Mouse (Mus musculus) ES-E14 (cell line): ENCODE measurements at regions not wholly inside any gene's neighbourhood (a gene's known extent, or its start where the extent isn't known, plus 50 kb on each side); places are given as distances from the start of the nearest gene placed in this dataset.

ENCODE experiments used
- DNase-seq: peaks from one replicate; pipeline ENCODE4 v3.0.0-alpha.2; 2013; ENCODE audit warnings: low read depth, low spot score
- H3K27ac ChIP-seq: 2 replicates; pipeline ENCODE4 v1.5.1; 2012; ENCODE audit warnings: low read depth, mild to moderate bottlenecking, low read length, moderate library complexity, mixed read lengths; ENCODE audit not compliant: poor library complexity, insufficient read depth, severe bottlenecking
- H3K36me3 ChIP-seq: 2 replicates; pipeline ENCODE4 v1.6.1; 2012; ENCODE audit warnings: mild to moderate bottlenecking, low read length, moderate library complexity, mixed read lengths; ENCODE audit not compliant: control insufficient read depth, poor library complexity, insufficient read depth, severe bottlenecking
- H3K4me1 ChIP-seq, 2 experiments: fragments of 150-350 bp in 1 of 2; sonication (generic) in 1 of 2; 2 replicates each; pipeline ENCODE4 v1.6.1; 2012; ENCODE audit warnings: low read length in 2 of 2, mild to moderate bottlenecking in 1 of 2, mixed read lengths in 1 of 2; ENCODE audit not compliant: control insufficient read depth in 2 of 2, insufficient read depth in 2 of 2, poor library complexity in 1 of 2
- H3K4me3 ChIP-seq, 2 experiments: fragments of 150-350 bp in 1 of 2; sonication (generic) in 1 of 2; 2 replicates each; pipeline ENCODE4 v1.5.1; 2012; ENCODE audit warnings: low read length in 2 of 2, low read depth in 1 of 2, mild to moderate bottlenecking in 1 of 2, mixed read lengths in 1 of 2; ENCODE audit not compliant: insufficient read depth in 1 of 2, poor library complexity in 1 of 2, severe bottlenecking in 1 of 2
- H3K9ac ChIP-seq: 2 replicates; pipeline ENCODE4 v1.6.1; 2012; ENCODE audit warnings: low read depth, mild to moderate bottlenecking, low read length, mixed read lengths; ENCODE audit not compliant: poor library complexity, insufficient read depth, severe bottlenecking
- H3K9me3 ChIP-seq: fragments of 150-350 bp; sonication (generic); 2 replicates; pipeline ENCODE4 v1.6.1; 2012; ENCODE audit warnings: low read depth, mild to moderate bottlenecking, low read length; ENCODE audit not compliant: control insufficient read depth, insufficient read depth
- CHD2 ChIP-seq: IDR thresholded peaks from 2 replicates; pipeline ENCODE4 v1.6.1; 2014; ENCODE audit warnings: mild to moderate bottlenecking, low read depth, low read length, inconsistent platforms
- HCFC1 ChIP-seq: IDR thresholded peaks from 2 replicates; pipeline ENCODE4 v1.6.1; 2012; ENCODE audit warnings: low read length, inconsistent platforms, borderline replicate concordance; ENCODE audit not compliant: insufficient read depth
- MAFK ChIP-seq: IDR thresholded peaks from 2 replicates; pipeline ENCODE4 v1.6.1; 2014; ENCODE audit warnings: mild to moderate bottlenecking, low read depth, low read length, inconsistent platforms; ENCODE audit not compliant: insufficient read depth
- ZC3H11A ChIP-seq: IDR thresholded peaks from 2 replicates; pipeline ENCODE4 v1.6.1; 2012; ENCODE audit warnings: low read depth, mild to moderate bottlenecking, inconsistent platforms, low read length, borderline replicate concordance
- ZNF384 ChIP-seq: IDR thresholded peaks from 2 replicates; pipeline ENCODE4 v1.6.1; 2012; ENCODE audit warnings: low read depth, low read length, inconsistent platforms
- in situ Hi-C, 2 experiments: fragments of 600-800 bp; cut with MboI; formaldehyde crosslinking; loops; one replicate each; pipeline ENCODE4 v1.15.1; 2025; ENCODE audit warnings: low sequenced_read_pairs in 2 of 2, inconsistent platforms in 1 of 2; ENCODE audit not compliant: unreplicated experiment in 2 of 2

GRCm38 (mm10) chr4:38507202-38507601 lies 942.9 kb upstream of the 1700009N14Rik start:
- Histone ChIP-seq H3K9me3 (peaks cover 5% of the 10 kb centered on the region; the same call in 1 of the 2 replicates), H3K9ac (no peak overlapping the region), H3K4me1 (no peaks in the 10 kb centered on the region), H3K4me3 (no peak overlapping the region), H3K27ac (no peak overlapping the region), H3K36me3 (no peaks in the 10 kb centered on the region)
- DNase-seq = no peak
- TF ChIP-seq CHD2 = no peak
- TF ChIP-seq ZNF384 = no peak
- no peak for TF ChIP-seq MAFK
- no peak for TF ChIP-seq ZC3H11A
- TF ChIP-seq HCFC1 = no peak
- in situ Hi-C loops = no loop called here

GRCm38 (mm10) chr4:38519108-38519507 lies 931.0 kb upstream of the 1700009N14Rik start:
- in situ Hi-C loops = no loop called here
- DNase-seq = peak; percentile 25
- H3K27ac ChIP-seq = no peak overlapping the region

More at GRCm38 (mm10) chr4:38519108-38519507, 931.0 kb upstream of the 1700009N14Rik start:
- Histone ChIP-seq H3K36me3 (no peaks in the 10 kb centered on the region), H3K9me3 (no peaks in the 10 kb centered on the region), H3K9ac (no peak overlapping the region), H3K4me3 (no peak overlapping the region), H3K4me1 (no peaks in the 10 kb centered on the region)
- TF ChIP-seq MAFK = no peak
- no peak for TF ChIP-seq CHD2
- no peak for TF ChIP-seq HCFC1
- no peak for TF ChIP-seq ZNF384
- TF ChIP-seq ZC3H11A = no peak
